Mouse (Mus musculus) frontal cortex, postnatal 10 days (tissue): ENCODE results near the gene Col12a1.
A peak's percentile ranks its signal among the peaks of the same experiment; 100 is the strongest.

Source experiments
- DNase-seq, 2 experiments: peaks; one replicate each; pipeline ENCODE4 v3.0.0; 2022; ENCODE audit warnings: low spot score in 2 of 2, mixed read lengths in 1 of 2

Col12a1 gene

GRCm38 (mm10) chr9:79718481-79719370 is at the start of gene Col12a1:
Gene Col12a1, minus strand, starts transcription at chr9:79718831.
- peak in 1 of 2 experiments; percentile 38 for DNase-seq

- no peak for DNase-seq
Measured at GRCm38 (mm10) chr9:79766991-79767545, 48.4 kb upstream of the Col12a1 start.

- no peak for DNase-seq
Measured at GRCm38 (mm10) chr9:79765329-79765728, 46.7 kb upstream of the Col12a1 start.

- no peak for DNase-seq
Measured at GRCm38 (mm10) chr9:79762519-79762918, 43.9 kb upstream of the Col12a1 start.

GRCm38 (mm10) chr9:79760076-79760475 is 41.4 kb upstream of the Col12a1 start:
- DNase-seq: peak in 1 of 2 experiments; percentile 13

GRCm38 (mm10) chr9:79759385-79760005 is 40.9 kb upstream of the Col12a1 start, which contains the start of gene Cox7a2:
Gene Cox7a2, minus strand, starts transcription at chr9:79759878.
- DNase-seq: peak; percentile 89 to 91

- no peak for DNase-seq
Measured at GRCm38 (mm10) chr9:79755311-79755710, 36.7 kb upstream of the Col12a1 start.

- no peak for DNase-seq
Measured at GRCm38 (mm10) chr9:79751846-79752245, 33.2 kb upstream of the Col12a1 start.

GRCm38 (mm10) chr9:79750709-79751108 is 32.1 kb upstream of the Col12a1 start:
- no peak for DNase-seq

- DNase-seq: no peak
Measured at GRCm38 (mm10) chr9:79745036-79745435, 26.4 kb upstream of the Col12a1 start.

- no peak for DNase-seq
Measured at GRCm38 (mm10) chr9:79735608-79736007, 17.0 kb upstream of the Col12a1 start.

- no peak for DNase-seq
Measured at GRCm38 (mm10) chr9:79730301-79730700, 11.7 kb upstream of the Col12a1 start.

GRCm38 (mm10) chr9:79723090-79723489 is 4.5 kb upstream of the Col12a1 start:
- no peak for DNase-seq

- DNase-seq: peak in 1 of 2 experiments; percentile 45
Measured at GRCm38 (mm10) chr9:79721056-79721455, 2.4 kb upstream of the Col12a1 start.

- DNase-seq: no peak
Measured at GRCm38 (mm10) chr9:79720143-79720542, 1.5 kb upstream of the Col12a1 start.

GRCm38 (mm10) chr9:79719451-79719850 is 820 bp upstream of the Col12a1 start:
- peak in 1 of 2 experiments; percentile 12 for DNase-seq

GRCm38 (mm10) chr9:79717836-79718475 is 675 bp downstream of the Col12a1 start:
- DNase-seq: peak in 1 of 2 experiments; percentile 18

- DNase-seq: peak in 1 of 2 experiments; percentile 68
Measured at GRCm38 (mm10) chr9:79716909-79717835, 1.5 kb downstream of the Col12a1 start.

- DNase-seq: no peak
Measured at GRCm38 (mm10) chr9:79716496-79716895, 2.1 kb downstream of the Col12a1 start.

- DNase-seq: peak in 1 of 2 experiments; percentile 45
Measured at GRCm38 (mm10) chr9:79714471-79715045, 4.1 kb downstream of the Col12a1 start.
